Mouse (Mus musculus) MEL (cell line): ENCODE data around the gene Lcn2. TPM values are rescaled to one million over a fixed set of nuclear protein-coding genes. Genes with fewer than 3 reads are reported as not detected.

ENCODE experiments used
- DNase-seq: peaks from one replicate; pipeline ENCODE4 v3.0.0; 2011; ENCODE audit warnings: low read depth, low spot score
- H3K27ac ChIP-seq: 2 replicates; pipeline ENCODE4 v1.5.1; 2012; ENCODE audit warnings: low read depth, mild to moderate bottlenecking, control low read depth, low read length, moderate library complexity; ENCODE audit not compliant: control insufficient read depth
- H3K27me3 ChIP-seq, 2 experiments: fragments of 150-350 bp in 1 of 2; sonication (generic) in 1 of 2; 2 replicates each; pipeline ENCODE4 v1.6.1; 2012; ENCODE audit warnings: low read length in 2 of 2, mild to moderate bottlenecking in 2 of 2, improper control_type of control experiment in 1 of 2, moderate library complexity in 1 of 2; ENCODE audit not compliant: insufficient read depth in 2 of 2, control insufficient read depth in 1 of 2
- H3K36me3 ChIP-seq, 2 experiments: 2 replicates each; pipeline ENCODE4 v1.6.1; 2012 to 2014; ENCODE audit warnings: low read length in 2 of 2, improper control_type of control experiment in 1 of 2, inconsistent platforms in 1 of 2, mild to moderate bottlenecking in 1 of 2; ENCODE audit not compliant: insufficient read depth in 2 of 2, control insufficient read depth in 1 of 2
- H3K4me1 ChIP-seq, 2 experiments: fragments of 150-350 bp in 1 of 2; sonication (generic) in 1 of 2; 2 replicates each; pipeline ENCODE4 v1.6.1; 2012; ENCODE audit warnings: low read length in 2 of 2, improper control_type of control experiment in 1 of 2, mild to moderate bottlenecking in 1 of 2; ENCODE audit not compliant: insufficient read depth in 2 of 2, control insufficient read depth in 1 of 2
- H3K4me3 ChIP-seq, 2 experiments: fragments of 150-350 bp in 1 of 2; sonication (generic) in 1 of 2; 2 replicates each; pipeline ENCODE4 v1.5.1; 2012; ENCODE audit warnings: low read depth in 2 of 2, low read length in 2 of 2, mild to moderate bottlenecking in 2 of 2, moderate library complexity in 2 of 2, control low read depth in 1 of 2, improper control_type of control experiment in 1 of 2; ENCODE audit not compliant: control insufficient read depth in 1 of 2, insufficient read depth in 1 of 2
- H3K79me2 ChIP-seq: 2 replicates; pipeline ENCODE4 v1.6.1; 2012; ENCODE audit warnings: mild to moderate bottlenecking, low read length, moderate library complexity; ENCODE audit not compliant: control insufficient read depth, poor library complexity, insufficient read depth
- H3K9ac ChIP-seq: 2 replicates; pipeline ENCODE4 v1.6.1; 2012; ENCODE audit warnings: low read depth, mild to moderate bottlenecking, control low read depth, low read length, moderate library complexity; ENCODE audit not compliant: control insufficient read depth, poor library complexity, severe bottlenecking
- H3K9me3 ChIP-seq: fragments of 150-350 bp; sonication (generic); replicated peaks from 2 replicates; pipeline ENCODE4 v1.6.1; 2012; ENCODE audit warnings: mild to moderate bottlenecking, low read length, improper control_type of control experiment, moderate library complexity; ENCODE audit not compliant: insufficient read depth
- CHD2 ChIP-seq: IDR thresholded peaks from 2 replicates; pipeline ENCODE4 v1.6.1; 2011; ENCODE audit warnings: low read length, improper control_type of control experiment
- CTCF ChIP-seq, 3 experiments: IDR thresholded peaks in 2 of 3; conservative IDR thresholded peaks in 1 of 3; 2 replicates each; pipeline ENCODE4 v1.5.1; 2011 to 2012; ENCODE audit warnings: low read length in 3 of 3, low read depth in 2 of 3, mild to moderate bottlenecking in 2 of 3, improper control_type of control experiment in 1 of 3, inconsistent platforms in 1 of 3, mixed read lengths in 1 of 3, moderate library complexity in 1 of 3; ENCODE audit not compliant: control insufficient read depth in 1 of 3, insufficient read depth in 1 of 3, poor library complexity in 1 of 3, severe bottlenecking in 1 of 3
- E2F4 ChIP-seq: IDR thresholded peaks from 2 replicates; pipeline ENCODE4 v1.6.1; 2011; ENCODE audit warnings: low read depth, low read length, improper control_type of control experiment, borderline replicate concordance
- ELF1 ChIP-seq: IDR thresholded peaks from 2 replicates; pipeline ENCODE4 v1.6.1; 2014; ENCODE audit warnings: low read depth, mild to moderate bottlenecking, inconsistent platforms, low read length, improper control_type of control experiment, moderate library complexity
- EP300 ChIP-seq, 2 experiments: IDR thresholded peaks; 2 replicates each; pipeline ENCODE4 v1.6.1; 2011; ENCODE audit warnings: improper control_type of control experiment in 2 of 2, low read length in 2 of 2, low read depth in 1 of 2, mild to moderate bottlenecking in 1 of 2
- GABPA ChIP-seq: IDR thresholded peaks from 2 replicates; pipeline ENCODE4 v1.6.1; 2012; ENCODE audit warnings: low read depth, mild to moderate bottlenecking, inconsistent platforms, low read length, improper control_type of control experiment, moderate library complexity
- KAT2A ChIP-seq: conservative IDR thresholded peaks from 2 replicates; pipeline ENCODE4 v1.6.1; 2012; ENCODE audit warnings: low read depth, low read length, improper control_type of control experiment, inconsistent platforms
- MAX ChIP-seq: IDR thresholded peaks from 2 replicates; pipeline ENCODE4 v1.6.1; 2011; ENCODE audit warnings: low read length, improper control_type of control experiment
- MEF2A ChIP-seq: IDR thresholded peaks from 2 replicates; pipeline ENCODE4 v1.6.1; 2014; ENCODE audit warnings: low read depth, mild to moderate bottlenecking, inconsistent platforms, low read length, improper control_type of control experiment; ENCODE audit not compliant: poor library complexity, insufficient replicate concordance, severe bottlenecking; ENCODE audit errors: extremely low read depth
- MXI1 ChIP-seq: IDR thresholded peaks from 2 replicates; pipeline ENCODE4 v1.6.1; 2011; ENCODE audit warnings: mild to moderate bottlenecking, low read depth, low read length, improper control_type of control experiment
- MYB ChIP-seq: IDR thresholded peaks from 2 replicates; pipeline ENCODE4 v1.6.1; 2011; ENCODE audit warnings: mild to moderate bottlenecking, low read depth, low read length, improper control_type of control experiment
- MYC ChIP-seq: IDR thresholded peaks from 2 replicates; pipeline ENCODE4 v1.6.1; 2011; ENCODE audit warnings: low read depth, mild to moderate bottlenecking, low read length, improper control_type of control experiment, moderate library complexity
- NELFE ChIP-seq: IDR thresholded peaks from 2 replicates; pipeline ENCODE4 v1.6.1; 2011; ENCODE audit warnings: low read depth, low read length, improper control_type of control experiment
- POLR2AphosphoS2 ChIP-seq: IDR thresholded peaks from 2 replicates; pipeline ENCODE4 v1.6.1; 2011; ENCODE audit warnings: low read length, improper control_type of control experiment
- POLR2AphosphoS5 ChIP-seq: IDR thresholded peaks from 2 replicates; pipeline ENCODE4 v1.6.1; 2012; ENCODE audit warnings: low read depth, borderline replicate concordance, mild to moderate bottlenecking, inconsistent platforms, low read length, moderate library complexity, mixed read lengths
- RAD21 ChIP-seq: IDR thresholded peaks from 2 replicates; pipeline ENCODE4 v1.6.1; 2011; ENCODE audit warnings: mild to moderate bottlenecking, low read depth, low read length, improper control_type of control experiment
- RCOR1 ChIP-seq: IDR thresholded peaks from 2 replicates; pipeline ENCODE4 v1.6.1; 2012; ENCODE audit warnings: low read depth, mild to moderate bottlenecking, inconsistent platforms, low read length, improper control_type of control experiment
- SIN3A ChIP-seq: IDR thresholded peaks from 2 replicates; pipeline ENCODE4 v1.6.1; 2012; ENCODE audit warnings: low read length, improper control_type of control experiment, inconsistent platforms
- TBP ChIP-seq: IDR thresholded peaks from 2 replicates; pipeline ENCODE4 v1.8.0; 2011; ENCODE audit warnings: low read depth, low read length, improper control_type of control experiment
- TCF12 ChIP-seq: IDR thresholded peaks from 2 replicates; pipeline ENCODE4 v1.6.1; 2014; ENCODE audit warnings: low read depth, mild to moderate bottlenecking, inconsistent platforms, low read length, improper control_type of control experiment, moderate library complexity
- UBTF ChIP-seq: IDR thresholded peaks from 2 replicates; pipeline ENCODE4 v1.6.1; 2012; ENCODE audit warnings: low read depth, mild to moderate bottlenecking, inconsistent platforms, low read length, improper control_type of control experiment, moderate library complexity, borderline replicate concordance; ENCODE audit not compliant: insufficient read depth
- USF1 ChIP-seq: IDR thresholded peaks from 2 replicates; pipeline ENCODE4 v1.6.1; 2014; ENCODE audit warnings: low read depth, mild to moderate bottlenecking, inconsistent platforms, low read length, improper control_type of control experiment, moderate library complexity
- ZC3H11A ChIP-seq: IDR thresholded peaks from 2 replicates; pipeline ENCODE4 v1.6.1; 2012; ENCODE audit warnings: low read depth, mild to moderate bottlenecking, inconsistent platforms, low read length, improper control_type of control experiment
- ZKSCAN1 ChIP-seq: IDR thresholded peaks from 2 replicates; pipeline ENCODE4 v1.6.1; 2012; ENCODE audit warnings: low read depth, mild to moderate bottlenecking, inconsistent platforms, low read length, improper control_type of control experiment, moderate library complexity
- ZMIZ1 ChIP-seq: IDR thresholded peaks from 2 replicates; pipeline ENCODE4 v1.6.1; 2012; ENCODE audit warnings: low read depth, mild to moderate bottlenecking, inconsistent platforms, low read length, improper control_type of control experiment, moderate library complexity
- ZNF384 ChIP-seq: IDR thresholded peaks from 2 replicates; pipeline ENCODE4 v1.6.1; 2012; ENCODE audit warnings: low read depth, mild to moderate bottlenecking, inconsistent platforms, low read length, improper control_type of control experiment
- polyA plus RNA-seq, 2 experiments: library from polyadenylated mRNA; stranded (reverse) in 1 of 2; unstranded in 1 of 2; fragments of >175 nt in 1 of 2; fragments of >200 nt in 1 of 2; gene quantifications; 2 replicates each; pipeline versions ENCODE4 v1.2.1 to v1.2.4; 2012; ENCODE audit warnings: low replicate concordance in 2 of 2, low read depth in 1 of 2; ENCODE audit not compliant: insufficient read length in 2 of 2, insufficient read depth in 1 of 2, missing spikeins in 1 of 2
- total RNA-seq: library from RNA; depleted of rRNA; stranded (reverse); fragments of 300-350 nt; gene quantifications from 2 replicates; pipeline ENCODE4 v1.2.3, GENCODE M21; 2012

Lcn2 gene
- total and polyA plus RNA-seq, 3 experiments = not detected

- no peaks in the 10 kb centered on the region for H3K27me3 ChIP-seq
- no peaks in the 10 kb centered on the region for H3K36me3 ChIP-seq
- no peak overlapping the region for H3K27ac ChIP-seq
- no peak overlapping the region for H3K9ac ChIP-seq
- no peaks in the 10 kb centered on the region for H3K79me2 ChIP-seq
- TF ChIP-seq TCF12 = no peak
- TF ChIP-seq E2F4 = no peak
- no peak for TF ChIP-seq MXI1
- TF ChIP-seq UBTF = no peak
- TF ChIP-seq ZNF384 = no peak
- TF ChIP-seq ZC3H11A = no peak
- no peak for TF ChIP-seq MEF2A
- no peak for TF ChIP-seq MYC
- TF ChIP-seq USF1 = no peak
- TF ChIP-seq RCOR1 = no peak
- TF ChIP-seq ELF1 = no peak
- TF ChIP-seq NELFE = no peak
- no peak for TF ChIP-seq KAT2A
- TF ChIP-seq ZKSCAN1 = no peak
- no peak for TF ChIP-seq MYB
- TF ChIP-seq, all 39 proteins: peak for 0
- DNase-seq = no peak
- no peak overlapping the region for H3K4me3 ChIP-seq
- H3K9me3 ChIP-seq = no peaks in the 10 kb centered on the region
- no peaks in the 10 kb centered on the region for H3K4me1 ChIP-seq
These were observed 48.0 kb downstream of the Lcn2 start for GRCm38 (mm10) chr2:32339912-32340642.

GRCm38 (mm10) chr2:32335888-32336287 lies 52.2 kb downstream of the Lcn2 start:
- Histone ChIP-seq H3K9ac (no peak overlapping the region), H3K27me3 (no peaks in the 10 kb centered on the region)
- no peak for TF ChIP-seq ZMIZ1
- TF ChIP-seq CTCF (IDR thresholded peaks at IDR 0.05 in 2 of 3, conservative IDR thresholded peaks at IDR 0.05 in 1 of 3; ENCODE audit: control insufficient read depth in 1 of 3, insufficient read depth in 1 of 3, low read depth in 2 of 3, low read length in 3 of 3, poor library complexity in 1 of 3, severe bottlenecking in 1 of 3) = no peak
- TF ChIP-seq ZC3H11A = no peak
- no peak for TF ChIP-seq MXI1
- no peak for TF ChIP-seq E2F4
- no peak for TF ChIP-seq POLR2AphosphoS5
- no peak for TF ChIP-seq ZKSCAN1
- no peak for TF ChIP-seq MYC
- TF ChIP-seq RCOR1 = no peak
- no peak for TF ChIP-seq EP300 (IDR thresholded peaks at IDR 0.05; ENCODE audit: low read depth in 1 of 2, low read length in 2 of 2)
- no peak for TF ChIP-seq SIN3A
- no peak for TF ChIP-seq TBP
- no peak for TF ChIP-seq POLR2AphosphoS2
- no peak for TF ChIP-seq MAX
- no peak for TF ChIP-seq USF1
- TF ChIP-seq RAD21 = no peak
- TF ChIP-seq GABPA = no peak
- TF ChIP-seq CHD2 = no peak
- TF ChIP-seq, all 39 proteins: peak for 0
- Histone ChIP-seq H3K27ac (no peak overlapping the region), H3K9me3 (no peaks in the 10 kb centered on the region), H3K4me1 (no peaks in the 10 kb centered on the region), H3K4me3 (no peak overlapping the region), H3K79me2 (no peaks in the 10 kb centered on the region), H3K36me3 (no peaks in the 10 kb centered on the region)
- no peak for DNase-seq
